Mouse (Mus musculus) heart, postnatal 0 days (tissue): ENCODE measurements around the gene Znhit2.

Source experiments
- CTCF ChIP-seq: IDR thresholded peaks from 2 replicates; pipeline ENCODE4 v1.5.1; 2016; ENCODE audit warnings: antibody characterized with exemption, control low read depth, low read depth
- EP300 ChIP-seq: IDR thresholded peaks from 2 replicates; pipeline ENCODE4 v1.6.1; 2016; ENCODE audit warnings: antibody characterized with exemption, low read depth

DNA sequence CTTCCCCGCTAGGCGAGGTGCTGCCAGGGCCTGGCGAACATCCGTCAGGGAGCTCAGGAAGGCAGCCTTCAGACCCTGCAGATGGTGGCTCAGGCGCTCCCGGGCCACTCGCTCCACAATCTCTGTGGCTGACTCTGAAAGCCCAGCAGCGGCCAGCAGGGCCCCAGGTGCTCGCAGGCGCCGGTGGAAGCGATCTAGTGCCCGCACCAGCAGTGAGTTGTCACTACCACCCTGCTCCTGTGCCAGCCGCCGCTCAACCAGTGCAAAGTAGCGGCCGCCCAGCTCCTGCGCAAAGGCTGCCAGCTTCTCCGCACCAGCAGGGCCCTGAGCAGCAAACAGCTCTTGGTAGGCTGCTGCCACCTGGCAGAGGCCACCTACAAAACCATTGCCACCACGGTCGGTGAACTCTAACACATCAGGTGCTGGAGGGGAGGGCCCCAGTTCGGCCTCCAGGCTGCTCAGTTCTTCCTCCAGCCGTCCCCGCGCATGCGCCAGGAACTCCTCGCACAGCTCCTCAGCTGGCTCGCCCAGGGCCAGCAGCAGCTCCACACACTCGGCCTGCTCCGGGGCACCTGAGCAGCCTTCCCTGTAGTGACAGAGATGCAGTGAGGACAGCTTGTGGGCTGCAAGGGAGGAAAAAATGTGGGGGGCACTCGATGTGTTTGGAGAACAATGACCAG lies 9.7 kb downstream of the Znhit2 start:
- TF ChIP-seq CTCF (no peak), EP300 (no peak)
